18 mouse cellular contexts compared by ENCODE assay signal in the genomic region with DNA sequence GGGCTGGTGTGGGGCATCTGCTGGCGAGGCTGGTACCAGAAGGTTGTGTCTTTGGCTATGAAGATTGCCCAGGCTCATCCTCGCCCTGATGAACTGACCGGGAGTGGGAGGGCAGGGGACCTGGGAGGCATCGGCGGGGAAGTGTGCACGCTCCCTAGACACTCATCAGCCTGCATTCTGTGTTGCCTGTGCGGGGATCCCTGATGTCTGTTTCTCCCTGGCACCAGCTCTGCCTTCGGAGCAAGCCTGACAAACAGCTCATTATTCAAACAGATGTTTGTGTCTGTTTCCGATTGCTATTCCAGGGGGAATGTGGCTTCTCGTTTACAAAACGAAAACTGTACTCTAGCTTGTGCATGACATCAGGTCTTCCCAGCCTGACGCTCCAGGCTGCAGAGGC.
A peak's percentile ranks its signal among the peaks of the same experiment; 100 is the strongest.
DNase-seq lines count a peak whose midpoint lies in the region; ATAC-seq and TF ChIP-seq lines count a peak whose summit lies in the region.
"Had no signal": no experiment of that assay in that cellular context is flagged by ENCODE, and none has a peak within 500 bp of the region (broad histone marks: within the 10 kb centered on the region; RNA-seq: fewer than 3 reads in every experiment).

No protein-coding gene starts in this region.

- DNase-seq in hindbrain, embryonic 11.5 days (ENCODE audit: low spot score): no peak
- DNase-seq in neural tube, embryonic 10.5 days (ENCODE audit: extremely low spot score, low spot score): no peak
- DNase-seq in hindbrain, postnatal 0 days (ENCODE audit: low spot score): peak; percentile 40
- DNase-seq in B cell, adult 2 months: no peak
- DNase-seq in spleen, postnatal 10 days (ENCODE audit: low spot score in 2 of 2): no peak
- DNase-seq: cerebellum, postnatal 10 days; kidney, adult 18-20 months; layer of hippocampus, postnatal 36 days; lung, postnatal 14 days; right cerebral cortex, postnatal 14 days; thymus, adult 2 months had no signal

- peak overlapping the region; percentile 17; the same call in 1 of the 2 replicates for H3K4me2 ChIP-seq in hindbrain, embryonic 13.5 days
- H3K4me2 ChIP-seq in hindbrain, embryonic 11.5 days (replicated peaks; ENCODE audit: low read depth, low read length): no peak overlapping the region
- peak overlapping the region; percentile 15; the same call in 1 of the 2 replicates for H3K4me2 ChIP-seq in neural tube, embryonic 13.5 days
- no peak overlapping the region for H3K4me2 ChIP-seq in hindbrain, postnatal 0 days (ENCODE audit: low read depth, low read length)
- H3K4me2 ChIP-seq: embryonic facial prominence, embryonic 13.5 days had no signal

- WGBS in hindbrain, embryonic 13.5 days: 46% methylated on average over 12 of the region's 12 CpGs
- WGBS in hindbrain, embryonic 11.5 days: 74% methylated on average over 12 of the region's 12 CpGs
- WGBS in neural tube, embryonic 13.5 days: 47% methylated on average over 12 of the region's 12 CpGs
- WGBS in hindbrain, postnatal 0 days: 40% methylated on average over 12 of the region's 12 CpGs

- no peaks in the 10 kb centered on the region for H3K27me3 ChIP-seq in hindbrain, embryonic 13.5 days
- H3K27me3 ChIP-seq in hindbrain, embryonic 11.5 days (ENCODE audit: control insufficient read depth, insufficient read depth, low read length): no peaks in the 10 kb centered on the region
- no peaks in the 10 kb centered on the region for H3K27me3 ChIP-seq in neural tube, embryonic 13.5 days
- no peaks in the 10 kb centered on the region for H3K27me3 ChIP-seq in hindbrain, postnatal 0 days (ENCODE audit: insufficient read depth, low read length)
- H3K27me3 ChIP-seq: megakaryocyte, embryonic 14.5 days had no signal

- TF ChIP-seq CTCF in hindbrain, postnatal 0 days (IDR thresholded peaks at IDR 0.05; ENCODE audit: low read depth): no peak

- H3K4me3 ChIP-seq in hindbrain, embryonic 13.5 days: no peak overlapping the region
- no peak overlapping the region for H3K4me3 ChIP-seq in hindbrain, embryonic 11.5 days (ENCODE audit: low read depth, low read length)
- H3K4me3 ChIP-seq in neural tube, embryonic 13.5 days: no peak overlapping the region
- H3K4me3 ChIP-seq in hindbrain, postnatal 0 days (ENCODE audit: low read length): no peak overlapping the region
- H3K4me3 ChIP-seq: embryonic facial prominence, embryonic 13.5 days; heart, embryonic 10.5 days; megakaryocyte, embryonic 14.5 days had no signal

- H3K9ac ChIP-seq in hindbrain, embryonic 13.5 days: no peak overlapping the region
- no peak overlapping the region for H3K9ac ChIP-seq in hindbrain, embryonic 11.5 days (ENCODE audit: low read depth, low read length)
- H3K9ac ChIP-seq in neural tube, embryonic 13.5 days: no peak overlapping the region
- H3K9ac ChIP-seq in hindbrain, postnatal 0 days (replicated peaks; ENCODE audit: low read length): no peak overlapping the region
- H3K9ac ChIP-seq: embryonic facial prominence, embryonic 13.5 days; liver, embryonic 14.5 days had no signal

- peaks cover 40% of the 10 kb centered on the region for H3K4me1 ChIP-seq in hindbrain, embryonic 13.5 days (replicated peaks)
- no peaks in the 10 kb centered on the region for H3K4me1 ChIP-seq in hindbrain, embryonic 11.5 days (replicated peaks; ENCODE audit: control insufficient read depth, insufficient read depth, low read length)
- peaks cover 44% of the 10 kb centered on the region for H3K4me1 ChIP-seq in neural tube, embryonic 13.5 days (replicated peaks)
- H3K4me1 ChIP-seq in hindbrain, postnatal 0 days (ENCODE audit: insufficient read depth, low read length): 0 out of 2 replicates have a peak, but pooled peaks cover 14% of the 10 kb centered on the region
- H3K4me1 ChIP-seq: megakaryocyte, embryonic 14.5 days had no signal

- peak; percentile 49; the same call in 1 of the 2 replicates for ATAC-seq in hindbrain, embryonic 13.5 days (ENCODE audit: low FRiP score)
- ATAC-seq in hindbrain, embryonic 11.5 days (ENCODE audit: low FRiP score): no peak
- ATAC-seq in neural tube, embryonic 13.5 days (ENCODE audit: low read depth): peak; percentile 51; the same call in 1 of the 2 replicates
- ATAC-seq in hindbrain, postnatal 0 days: 0 out of 2 replicates have a peak, but pooled peaks have one; percentile 15

- H3K9me3 ChIP-seq in hindbrain, embryonic 13.5 days: no peaks in the 10 kb centered on the region
- no peaks in the 10 kb centered on the region for H3K9me3 ChIP-seq in hindbrain, embryonic 11.5 days (ENCODE audit: control insufficient read depth, low read length)
- no peaks in the 10 kb centered on the region for H3K9me3 ChIP-seq in neural tube, embryonic 13.5 days
- no peaks in the 10 kb centered on the region for H3K9me3 ChIP-seq in hindbrain, postnatal 0 days (ENCODE audit: low read length)
- H3K9me3 ChIP-seq: embryonic facial prominence, embryonic 13.5 days; heart, embryonic 10.5 days had no signal

- no peaks in the 10 kb centered on the region for H3K36me3 ChIP-seq in hindbrain, embryonic 13.5 days
- no peaks in the 10 kb centered on the region for H3K36me3 ChIP-seq in hindbrain, embryonic 11.5 days (ENCODE audit: control insufficient read depth, insufficient read depth, low read length)
- H3K36me3 ChIP-seq in neural tube, embryonic 13.5 days: no peaks in the 10 kb centered on the region
- no peaks in the 10 kb centered on the region for H3K36me3 ChIP-seq in hindbrain, postnatal 0 days (ENCODE audit: insufficient read depth, low read length)
- H3K36me3 ChIP-seq: embryonic facial prominence, embryonic 13.5 days; heart, embryonic 10.5 days had no signal

- peak overlapping the region; percentile 62 for H3K27ac ChIP-seq in hindbrain, embryonic 13.5 days
- no peak overlapping the region for H3K27ac ChIP-seq in hindbrain, embryonic 11.5 days (ENCODE audit: low read depth, low read length)
- peak overlapping the region; percentile 59; the same call in 1 of the 2 replicates for H3K27ac ChIP-seq in neural tube, embryonic 13.5 days (replicated peaks)
- no peak overlapping the region for H3K27ac ChIP-seq in hindbrain, postnatal 0 days
- H3K27ac ChIP-seq: embryonic facial prominence, embryonic 13.5 days; heart, embryonic 10.5 days; kidney, postnatal 0 days; liver, embryonic 14.5 days had no signal

Comparison
In these comparisons a context has a peak if more than half of its experiments do, and no peak if none do; other contexts are left out.
1. H3K27ac ChIP-seq: peak in hindbrain, embryonic 13.5 days (single experiment) and neural tube, embryonic 13.5 days (single experiment); none in hindbrain, embryonic 11.5 days (single experiment) and hindbrain, postnatal 0 days (single experiment).
2. H3K4me2 ChIP-seq: peak in hindbrain, embryonic 13.5 days (single experiment) and neural tube, embryonic 13.5 days (single experiment); none in hindbrain, embryonic 11.5 days (single experiment) and hindbrain, postnatal 0 days (single experiment).